Mouse (Mus musculus) liver, adult (tissue): ENCODE measurements around the gene Rnf144a.

Source experiments
- GATA4 ChIP-seq: IDR thresholded peaks from 2 replicates; pipeline ENCODE4 v1.6.1; 2014; ENCODE audit warnings: mild to moderate bottlenecking, low read length; ENCODE audit not compliant: insufficient replicate concordance

Rnf144a gene

DNA sequence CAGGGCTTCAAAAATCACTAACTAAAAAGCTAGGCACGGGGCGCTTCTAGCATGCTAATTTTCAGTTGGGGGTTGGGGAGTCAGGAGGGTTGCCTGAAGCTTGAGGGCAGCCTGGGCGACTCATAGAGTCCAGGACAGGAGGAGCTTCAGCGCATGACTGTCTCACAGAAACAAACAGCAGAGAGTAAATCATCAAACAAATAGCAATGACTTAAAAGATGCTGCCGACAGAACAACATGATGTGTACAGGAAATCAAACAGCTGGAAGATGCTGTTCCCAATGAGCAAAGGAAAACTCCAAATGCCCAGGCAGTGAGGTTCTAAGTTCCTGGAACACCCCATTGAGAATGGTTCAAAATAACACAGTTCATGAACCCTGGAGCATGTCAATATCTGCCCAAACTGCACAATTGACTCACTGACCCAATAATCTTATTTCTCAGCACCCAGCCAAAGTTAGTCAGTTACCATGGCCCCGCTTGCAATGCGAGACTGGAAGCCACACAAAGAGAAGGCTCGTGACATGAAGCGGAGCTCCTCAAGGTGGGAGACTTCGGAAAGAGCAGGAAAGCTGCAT is 54.0 kb downstream of the Rnf144a start:
- TF ChIP-seq GATA4, result peak; percentile 27; the same call in 1 of the 2 replicates

- TF ChIP-seq GATA4, result no peak
These were observed 55.2 kb downstream of the Rnf144a start for GRCm38 (mm10) chr12:26359817-26360216.

- TF ChIP-seq GATA4, result no peak
These were observed 55.8 kb downstream of the Rnf144a start for GRCm38 (mm10) chr12:26359241-26359640.

DNA sequence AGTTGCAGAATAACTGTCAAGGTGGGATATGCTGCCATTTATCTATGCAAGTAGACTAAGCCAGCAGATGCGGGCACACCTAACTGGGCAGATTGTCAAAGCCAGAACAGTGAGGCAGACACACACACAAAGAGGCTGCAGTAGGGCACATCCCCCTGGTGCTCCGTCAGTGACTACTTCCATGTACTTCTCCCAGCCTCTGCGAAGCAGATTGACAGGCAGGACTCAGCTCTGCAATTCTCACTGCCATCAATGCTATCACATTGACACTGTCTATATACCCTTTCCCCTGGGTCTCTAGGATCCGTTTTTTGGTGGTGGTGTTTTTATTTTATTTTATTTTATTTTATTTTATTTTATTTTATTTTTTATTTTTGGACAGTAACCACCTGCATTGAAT is 57.8 kb downstream of the Rnf144a start:
- no peak for TF ChIP-seq GATA4

DNA sequence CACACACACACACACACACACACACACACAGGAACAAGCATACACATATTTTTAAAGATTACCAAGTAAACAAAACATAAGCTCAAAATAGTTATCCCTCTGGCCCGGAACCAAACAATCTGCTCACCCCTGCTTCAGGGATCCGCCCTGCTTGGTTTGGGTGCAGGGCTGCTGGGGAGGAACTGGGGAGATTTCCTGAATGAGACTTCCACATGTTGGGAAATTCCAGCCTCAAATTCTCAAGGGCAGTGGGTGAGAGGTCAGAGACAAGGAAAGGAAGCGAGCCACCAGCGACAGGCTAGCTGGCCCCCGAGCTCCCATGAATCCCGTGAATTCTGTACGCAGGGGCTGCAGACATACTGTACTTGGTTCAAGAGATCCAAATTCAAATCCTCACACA is 58.9 kb downstream of the Rnf144a start:
- TF ChIP-seq GATA4, result no peak

GRCm38 (mm10) chr12:26351321-26351720 is 63.7 kb downstream of the Rnf144a start:
- TF ChIP-seq GATA4, result no peak

DNA sequence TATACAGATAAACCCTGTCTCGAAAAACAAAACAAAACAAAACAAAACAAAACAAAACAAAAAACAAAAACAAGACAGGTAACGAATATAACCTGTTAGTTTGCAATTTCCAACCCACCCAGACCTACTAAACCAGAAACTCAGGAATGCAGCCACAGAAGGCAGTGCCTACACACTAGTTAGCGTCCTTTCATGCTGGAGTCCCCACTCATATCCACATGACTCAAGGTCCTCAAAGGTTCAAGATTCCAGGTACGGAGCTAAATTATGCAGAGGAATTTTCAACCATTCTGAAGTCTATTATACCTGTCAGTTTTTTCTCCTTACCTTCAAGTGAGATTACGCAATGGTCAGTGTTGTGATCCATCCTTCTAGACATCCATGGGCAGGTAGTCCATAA is 70.6 kb downstream of the Rnf144a start:
- no peak for TF ChIP-seq GATA4

DNA sequence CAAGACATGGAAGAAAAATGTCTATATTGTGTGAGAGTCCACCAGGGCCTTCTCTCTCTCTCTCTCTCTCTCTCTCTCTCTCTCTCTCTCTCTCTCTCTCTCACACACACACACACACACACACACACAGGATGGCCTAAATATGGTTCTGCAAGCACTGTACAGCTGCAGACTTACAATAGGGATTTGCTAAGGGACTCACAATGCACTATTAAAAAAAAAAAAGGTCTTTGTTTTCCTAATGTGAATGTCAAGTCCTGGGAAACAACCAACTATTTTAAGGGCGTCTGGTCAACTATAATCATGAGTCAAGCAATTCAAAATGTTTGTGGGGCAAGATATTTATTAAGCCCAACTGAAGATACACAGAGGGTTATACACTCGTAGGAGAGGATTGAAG is 71.9 kb downstream of the Rnf144a start:
- no peak for TF ChIP-seq GATA4

DNA sequence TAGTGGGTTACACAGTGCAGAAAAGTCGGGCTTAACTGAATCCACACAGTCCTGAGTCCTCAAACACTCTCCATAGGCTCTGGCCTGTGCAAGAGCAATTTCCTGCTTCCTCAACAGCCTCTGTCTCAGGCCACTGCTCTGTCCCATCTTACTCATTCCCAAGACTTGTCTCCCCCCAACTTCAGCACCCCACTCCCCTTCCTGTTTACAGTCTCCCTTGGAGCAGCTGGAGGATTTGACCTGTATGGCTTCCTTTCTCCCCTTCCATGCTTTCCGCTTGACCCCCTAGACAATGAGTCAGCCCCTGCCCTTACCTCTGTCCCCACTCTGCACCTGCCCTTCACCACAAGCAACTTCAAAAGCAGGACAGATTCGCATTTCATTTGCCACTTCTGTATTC is 72.4 kb downstream of the Rnf144a start:
- no peak for TF ChIP-seq GATA4

GRCm38 (mm10) chr12:26342086-26342485 is 73.0 kb downstream of the Rnf144a start:
- TF ChIP-seq GATA4, result no peak

- no peak for TF ChIP-seq GATA4
These were observed 74.4 kb downstream of the Rnf144a start for GRCm38 (mm10) chr12:26340621-26341020.

- TF ChIP-seq GATA4, result no peak
These were observed 75.2 kb downstream of the Rnf144a start for GRCm38 (mm10) chr12:26339886-26340285.

DNA sequence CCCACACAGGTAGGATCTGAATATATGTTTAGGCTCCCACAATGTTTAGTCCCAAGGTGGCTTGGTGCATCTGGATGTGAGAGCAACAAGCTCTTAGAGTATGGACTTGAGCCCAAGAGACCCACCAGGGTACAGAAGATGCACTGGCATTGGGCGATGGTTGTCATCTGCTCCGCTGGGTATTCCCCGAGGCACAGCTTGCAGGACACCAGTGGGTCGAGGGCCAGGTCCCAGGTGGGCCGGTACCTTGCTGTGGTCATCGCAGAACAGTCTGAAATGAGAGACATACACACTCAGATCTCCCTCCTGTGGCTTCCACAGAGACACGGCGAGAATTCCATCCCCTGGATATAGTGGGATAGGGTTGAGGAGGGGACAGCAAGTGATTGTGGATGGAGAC is 75.9 kb downstream of the Rnf144a start:
- no peak for TF ChIP-seq GATA4

- TF ChIP-seq GATA4, result no peak
These were observed 81.4 kb downstream of the Rnf144a start for GRCm38 (mm10) chr12:26333678-26334077.

DNA sequence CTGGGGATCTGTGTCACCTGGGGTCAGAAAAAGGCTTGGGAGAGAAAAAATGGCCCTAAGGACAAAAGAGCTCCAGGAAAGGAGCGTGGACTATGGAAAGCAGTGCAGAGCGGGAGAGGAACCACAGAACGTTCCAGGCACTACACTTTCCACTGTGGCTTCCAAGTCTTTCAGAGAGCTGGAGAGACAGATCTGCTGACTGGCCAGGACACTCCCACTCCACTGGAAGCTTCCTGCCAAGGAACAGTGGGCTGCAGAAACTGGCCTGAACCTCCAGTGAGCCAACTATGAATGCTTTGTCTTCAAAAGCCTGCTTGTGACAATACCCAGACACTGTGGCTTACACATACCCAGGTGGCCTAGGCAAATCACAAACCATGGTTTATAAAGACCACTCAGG is 84.0 kb downstream of the Rnf144a start:
- no peak for TF ChIP-seq GATA4

DNA sequence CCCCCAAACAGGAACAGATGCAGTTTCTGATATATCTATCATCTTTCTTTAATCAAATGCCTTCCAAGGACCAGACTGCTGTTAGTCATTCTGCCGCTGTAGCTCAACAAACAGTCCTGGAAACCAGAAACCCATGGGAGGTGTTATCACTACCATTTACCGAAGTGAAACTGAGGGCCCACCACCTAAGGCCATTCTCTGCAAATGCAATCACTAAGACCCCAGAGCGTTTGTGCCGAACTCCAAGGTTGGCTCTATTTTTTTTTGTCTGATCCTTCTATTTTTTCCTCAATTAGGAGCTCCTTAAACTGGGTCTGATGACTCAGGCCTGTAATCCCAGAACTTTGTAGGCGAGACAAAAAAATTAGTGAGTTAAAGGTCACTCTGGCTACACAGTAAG is 85.3 kb downstream of the Rnf144a start:
- TF ChIP-seq GATA4, result no peak

- TF ChIP-seq GATA4, result no peak
These were observed 85.9 kb downstream of the Rnf144a start for GRCm38 (mm10) chr12:26329031-26329675.

DNA sequence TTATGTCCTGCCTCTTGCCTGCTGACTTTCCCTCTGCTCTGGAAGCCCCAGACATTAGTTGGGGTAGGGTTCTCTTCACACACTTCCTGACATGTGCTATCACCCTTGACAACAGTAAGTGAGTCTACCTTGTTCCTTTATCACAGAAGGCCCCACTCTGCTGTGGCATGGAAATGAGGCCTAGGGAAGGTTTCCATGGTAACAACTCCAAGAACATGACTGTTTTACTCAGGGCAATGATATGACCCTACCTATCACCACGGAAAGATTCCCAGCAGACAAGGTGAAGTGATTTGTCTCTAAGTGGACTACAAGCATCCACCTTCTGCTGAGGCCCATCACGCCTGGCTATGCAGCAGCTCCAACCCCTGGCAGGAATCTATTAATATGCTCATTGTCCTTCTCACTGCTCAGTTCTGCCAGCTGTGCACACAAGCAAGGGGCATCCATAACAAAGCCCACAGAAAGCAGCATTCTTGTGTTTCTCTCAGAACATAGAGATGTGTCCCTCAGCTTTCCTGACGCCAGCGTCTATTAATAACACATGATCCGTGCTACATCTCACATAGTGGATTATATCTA is 91.2 kb downstream of the Rnf144a start:
- TF ChIP-seq GATA4, result no peak

DNA sequence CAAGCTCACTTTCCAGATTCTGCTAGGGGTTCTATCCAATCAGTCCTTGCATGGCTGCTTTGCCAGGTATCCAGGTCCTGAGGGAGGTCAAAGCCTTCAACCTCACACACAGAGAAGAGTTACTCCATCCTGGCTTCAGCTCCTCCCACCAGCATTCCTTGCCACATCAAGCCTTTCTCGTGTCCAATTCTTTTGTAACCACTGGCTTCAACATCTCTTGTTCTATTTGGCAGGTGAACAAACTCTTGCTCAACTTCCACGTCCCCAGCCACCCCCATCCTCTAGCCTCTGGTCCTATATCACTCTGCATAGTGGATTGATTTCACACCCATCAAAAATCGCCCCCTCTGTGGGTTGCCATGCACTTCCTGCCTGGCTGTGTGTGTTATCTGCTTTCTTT is 98.8 kb downstream of the Rnf144a start:
- no peak for TF ChIP-seq GATA4
